Mouse (Mus musculus) liver, embryonic 14.5 days (tissue): Measurements from ENCODE around the gene Tns1.

Source experiments
- CTCF ChIP-seq: IDR thresholded peaks from 2 replicates; pipeline ENCODE4 v1.5.1; 2016; ENCODE audit warnings: antibody characterized with exemption, low read depth, control low read depth
- EP300 ChIP-seq: IDR thresholded peaks from 2 replicates; pipeline ENCODE4 v1.6.1; 2016; ENCODE audit warnings: antibody characterized with exemption, low read depth

- TF ChIP-seq CTCF (no peak), EP300 (no peak)
Observed at GRCm38 (mm10) chr1:74155435-74156012, 31.3 kb upstream of the Tns1 start.
